Mouse (Mus musculus): ENCODE results near the gene Maip1. TPM values are rescaled to one million over a fixed set of nuclear protein-coding genes. Genes with fewer than 3 reads are reported as not detected.
A peak's percentile ranks its signal among the peaks of the same experiment; 100 is the strongest.

Maip1 gene
- polyA plus RNA-seq, 1 experiment from 2014 or later = 17.0 TPM

GRCm38 (mm10) chr1:57388402-57389155, 17.5 kb upstream of the Maip1 start:
- H3K27me3 ChIP-seq (replicated peaks) = no peaks in the 10 kb centered on the region
- WGBS = 89% methylated on average over 8 of the region's 8 CpGs
- H3K4me2 ChIP-seq = no peak overlapping the region
- ATAC-seq (ENCODE audit: insufficient read depth, low FRiP score, low read depth) = no peak
- H3K27ac ChIP-seq = no peak overlapping the region
- no peak overlapping the region for H3K9ac ChIP-seq
- H3K36me3 ChIP-seq = 0 out of 2 replicates have a peak, but pooled peaks cover 4% of the 10 kb centered on the region
- H3K4me3 ChIP-seq (replicated peaks) = no peak overlapping the region
- no peaks in the 10 kb centered on the region for H3K9me3 ChIP-seq
- no peaks in the 10 kb centered on the region for H3K4me1 ChIP-seq

GRCm38 (mm10) chr1:57390993-57391790, 14.9 kb upstream of the Maip1 start:
- no peak overlapping the region for H3K4me3 ChIP-seq (replicated peaks)
- no peak overlapping the region for H3K9ac ChIP-seq
- no peak for ATAC-seq (ENCODE audit: insufficient read depth, low FRiP score, low read depth)
- H3K4me1 ChIP-seq = no peaks in the 10 kb centered on the region
- no peaks in the 10 kb centered on the region for H3K27me3 ChIP-seq (replicated peaks)
- H3K36me3 ChIP-seq = 0 out of 2 replicates have a peak, but pooled peaks cover 5% of the 10 kb centered on the region
- no peaks in the 10 kb centered on the region for H3K9me3 ChIP-seq
- no peak overlapping the region for H3K27ac ChIP-seq
- 80% methylated on average over 4 of the region's 4 CpGs for WGBS
- no peak overlapping the region for H3K4me2 ChIP-seq

- no peak for ATAC-seq (ENCODE audit: insufficient read depth, low FRiP score, low read depth)
- Histone ChIP-seq H3K4me1 (no peaks in the 10 kb centered on the region), H3K9me3 (no peaks in the 10 kb centered on the region), H3K36me3 (0 out of 2 replicates have a peak, but pooled peaks cover 8% of the 10 kb centered on the region), H3K9ac (no peak overlapping the region; the same call in 1 of the 2 replicates), H3K4me2 (no peak overlapping the region), H3K27me3 (replicated peaks) (no peaks in the 10 kb centered on the region), H3K4me3 (replicated peaks) (no peak overlapping the region), H3K27ac (no peak overlapping the region)
- WGBS = 77% methylated on average over 4 of the region's 4 CpGs
These were observed 13.7 kb upstream of the Maip1 start for GRCm38 (mm10) chr1:57392417-57392816.

GRCm38 (mm10) chr1:57394051-57394450, 12.1 kb upstream of the Maip1 start:
- Histone ChIP-seq H3K27ac (no peak overlapping the region), H3K4me3 (replicated peaks) (no peak overlapping the region), H3K9me3 (no peaks in the 10 kb centered on the region), H3K4me2 (no peak overlapping the region), H3K9ac (no peak overlapping the region), H3K4me1 (no peaks in the 10 kb centered on the region), H3K27me3 (replicated peaks) (no peaks in the 10 kb centered on the region), H3K36me3 (0 out of 2 replicates have a peak, but pooled peaks cover 4% of the 10 kb centered on the region)
- WGBS = 74% methylated on average over 3 of the region's 3 CpGs
- no peak for ATAC-seq (ENCODE audit: insufficient read depth, low FRiP score, low read depth)

- Histone ChIP-seq H3K4me2 (no peak overlapping the region), H3K9ac (no peak overlapping the region), H3K27me3 (replicated peaks) (no peaks in the 10 kb centered on the region), H3K4me3 (replicated peaks) (no peak overlapping the region), H3K9me3 (no peaks in the 10 kb centered on the region), H3K27ac (no peak overlapping the region), H3K4me1 (no peaks in the 10 kb centered on the region), H3K36me3 (0 out of 2 replicates have a peak, but pooled peaks cover 4% of the 10 kb centered on the region)
- ATAC-seq (ENCODE audit: insufficient read depth, low FRiP score, low read depth) = no peak
- 86% methylated on average over 2 of the region's 2 CpGs for WGBS
These were observed 5.8 kb upstream of the Maip1 start for GRCm38 (mm10) chr1:57400321-57400720.

- Histone ChIP-seq H3K4me2 (no peak overlapping the region), H3K4me3 (replicated peaks) (no peak overlapping the region), H3K9me3 (no peaks in the 10 kb centered on the region), H3K36me3 (0 out of 2 replicates have a peak, but pooled peaks cover 4% of the 10 kb centered on the region), H3K9ac (no peak overlapping the region), H3K27ac (no peak overlapping the region), H3K27me3 (replicated peaks) (no peaks in the 10 kb centered on the region), H3K4me1 (0 out of 2 replicates have a peak, but pooled peaks cover 3% of the 10 kb centered on the region)
- no peak for ATAC-seq (ENCODE audit: insufficient read depth, low FRiP score, low read depth)
- WGBS = 85% methylated on average over 2 of the region's 2 CpGs
These were observed 5.3 kb upstream of the Maip1 start for GRCm38 (mm10) chr1:57400877-57401276.

- no peak overlapping the region for H3K9ac ChIP-seq
- H3K27ac ChIP-seq = no peak overlapping the region
- no peak overlapping the region for H3K4me3 ChIP-seq (replicated peaks)
- no peaks in the 10 kb centered on the region for H3K9me3 ChIP-seq
- no peak for ATAC-seq (ENCODE audit: insufficient read depth, low FRiP score, low read depth)
- H3K27me3 ChIP-seq (replicated peaks) = no peaks in the 10 kb centered on the region
- 88% methylated on average over 5 of the region's 5 CpGs for WGBS
- no peak overlapping the region for H3K4me2 ChIP-seq
- 0 out of 2 replicates have a peak, but pooled peaks cover 3% of the 10 kb centered on the region for H3K4me1 ChIP-seq
- no peaks in the 10 kb centered on the region for H3K36me3 ChIP-seq
These were observed 4.0 kb upstream of the Maip1 start for GRCm38 (mm10) chr1:57402116-57402515.

GRCm38 (mm10) chr1:57408994-57409393, 2.9 kb downstream of the Maip1 start:
- no peak overlapping the region; the same call in 1 of the 2 replicates for H3K4me2 ChIP-seq
- no peak overlapping the region for H3K27ac ChIP-seq
- ATAC-seq (ENCODE audit: insufficient read depth, low FRiP score, low read depth) = no peak
- no peak overlapping the region for H3K9ac ChIP-seq
- H3K4me1 ChIP-seq = peaks cover 12% of the 10 kb centered on the region; the same call in 1 of the 2 replicates
- H3K9me3 ChIP-seq = no peaks in the 10 kb centered on the region
- peaks cover 6% of the 10 kb centered on the region; the same call in 1 of the 2 replicates for H3K36me3 ChIP-seq
- no peaks in the 10 kb centered on the region for H3K27me3 ChIP-seq (replicated peaks)
- no peak overlapping the region for H3K4me3 ChIP-seq (replicated peaks)
- 86% methylated on average over 2 of the region's 2 CpGs for WGBS

- peaks cover 20% of the 10 kb centered on the region for H3K36me3 ChIP-seq
- peaks cover 4% of the 10 kb centered on the region; the same call in 1 of the 2 replicates for H3K4me1 ChIP-seq
- H3K27ac ChIP-seq = no peak overlapping the region
- no peak for ATAC-seq (ENCODE audit: insufficient read depth, low FRiP score, low read depth)
- H3K9me3 ChIP-seq = no peaks in the 10 kb centered on the region
- no peak overlapping the region for H3K4me2 ChIP-seq
- H3K9ac ChIP-seq = no peak overlapping the region
- H3K4me3 ChIP-seq (replicated peaks) = no peak overlapping the region
- WGBS = 85% methylated on average over 2 of the region's 2 CpGs
- H3K27me3 ChIP-seq (replicated peaks) = no peaks in the 10 kb centered on the region
These were observed 7.3 kb downstream of the Maip1 start for GRCm38 (mm10) chr1:57413397-57413796.

GRCm38 (mm10) chr1:57423696-57424095, 17.6 kb downstream of the Maip1 start:
- Histone ChIP-seq H3K9me3 (no peaks in the 10 kb centered on the region), H3K4me3 (replicated peaks) (no peak overlapping the region), H3K4me2 (no peak overlapping the region), H3K9ac (no peak overlapping the region), H3K4me1 (no peaks in the 10 kb centered on the region), H3K27me3 (replicated peaks) (no peaks in the 10 kb centered on the region), H3K36me3 (no peaks in the 10 kb centered on the region), H3K27ac (no peak overlapping the region)
- no peak for ATAC-seq (ENCODE audit: insufficient read depth, low FRiP score, low read depth)
- 6% methylated on average over 1 of the region's 1 CpGs for WGBS

- no peak for ATAC-seq (ENCODE audit: insufficient read depth, low FRiP score, low read depth)
These were observed 22.5 kb downstream of the Maip1 start for GRCm38 (mm10) chr1:57428368-57429308.

More at GRCm38 (mm10) chr1:57428368-57429308, 22.5 kb downstream of the Maip1 start:
- Histone ChIP-seq H3K36me3 (no peaks in the 10 kb centered on the region), H3K4me3 (replicated peaks) (no peak overlapping the region), H3K27me3 (replicated peaks) (no peaks in the 10 kb centered on the region), H3K4me2 (peak overlapping the region; percentile 39), H3K27ac (no peak overlapping the region), H3K9me3 (no peaks in the 10 kb centered on the region), H3K4me1 (no peaks in the 10 kb centered on the region), H3K9ac (no peak overlapping the region)
- WGBS = 53% methylated on average over 16 of the region's 16 CpGs

Data from stomach, embryonic 15.5 days (tissue).